Mouse (Mus musculus) urinary bladder, postnatal 0 days (tissue): ENCODE measurements around the gene BC051019. TPM values are rescaled to one million over a fixed set of nuclear protein-coding genes. Genes with fewer than 3 reads are reported as not detected.

Source experiments
- polyA plus RNA-seq: library from polyadenylated mRNA; unstranded; fragments of >200 nt; fragmentation: Nextera tagmentation; extraction: Ambion mirVana; gene quantifications from 2 replicates; pipeline ENCODE4 v1.2.1, GENCODE M21; 2015

Gene BC051019
- 10.7 and 12.1 TPM in 2 replicates for polyA plus RNA-seq

DNA sequence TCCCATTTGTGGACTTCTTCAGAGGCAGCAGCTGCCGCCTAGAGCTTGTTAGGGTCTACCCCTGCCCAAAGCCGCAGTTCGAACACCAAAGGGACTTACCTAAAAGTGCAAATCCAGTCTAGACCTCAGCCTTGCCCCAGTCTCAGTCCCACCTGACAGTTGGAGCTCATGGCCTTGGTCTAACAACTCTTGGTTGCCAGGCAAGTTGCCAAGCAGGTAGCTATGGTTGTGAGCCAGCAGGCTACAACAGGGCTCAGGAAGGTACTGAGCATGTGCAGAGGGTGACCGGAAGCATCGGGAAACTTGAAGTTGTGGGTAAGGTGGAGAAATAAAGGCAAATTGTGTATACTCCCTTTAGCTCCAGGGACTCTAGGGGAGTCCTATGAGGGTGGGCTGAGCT lies at the start of gene BC051019:
TSS of gene BC051019 (minus strand) at position 154 of the 400 bp plus-strand sequence.

GRCm38 (mm10) chr7:109752008-109752925 lies 28.6 kb upstream of the BC051019 start, which contains the start of gene Tmem9b:
Gene Tmem9b, minus strand, starts transcription at chr7:109752875.

GRCm38 (mm10) chr7:109731626-109732025 lies 8.0 kb upstream of the BC051019 start, which contains the start of gene Ascl3:
Gene Ascl3, minus strand, starts transcription at chr7:109731726.

GRCm38 (mm10) chr7:109703190-109704015 lies 20.2 kb downstream of the BC051019 start, which contains the start of the genes St5 and Akip1:
Gene St5, minus strand, starts transcription at chr7:109703605.
Gene Akip1, plus strand, starts transcription at chr7:109703690.

Other genes starting within 250 kb of the BC051019 start
- gene Trim66, start 215.7 kb downstream of the BC051019 start, polyA plus RNA-seq, result 0.01 and 0.10 TPM in 2 replicates
- 110 and 116 TPM in 2 replicates for gene Rpl27a, start 204.7 kb downstream of the BC051019 start, polyA plus RNA-seq
- 30.9 and 38.2 TPM in 2 replicates for gene St5, start 20.2 kb downstream of the BC051019 start, polyA plus RNA-seq
- gene Akip1, start 20.2 kb downstream of the BC051019 start, polyA plus RNA-seq, result 35.6 and 36.4 TPM in 2 replicates
- 0.51 TPM in 1 of 2 replicates, not detected in the other for gene Ascl3, start 7.9 kb upstream of the BC051019 start, polyA plus RNA-seq
- gene Tmem9b, start 29.0 kb upstream of the BC051019 start, polyA plus RNA-seq, result 58.3 and 62.2 TPM in 2 replicates
- 0.57 and 0.76 TPM in 2 replicates for gene Nrip3, start 58.2 kb upstream of the BC051019 start, polyA plus RNA-seq
- 21.2 and 23.5 TPM in 2 replicates for gene Scube2, start 141.8 kb upstream of the BC051019 start, polyA plus RNA-seq
- 19.1 and 21.2 TPM in 2 replicates for gene Dennd5a, start 236.6 kb upstream of the BC051019 start, polyA plus RNA-seq